Mouse (Mus musculus) lung, adult 18-20 months (tissue): ENCODE measurements around the gene Sebox.

ENCODE experiments used
- DNase-seq, 2 experiments: peaks; one replicate each; pipeline ENCODE4 v3.0.0; 2022; ENCODE audit warnings: mixed read lengths in 2 of 2

Gene Sebox

DNA sequence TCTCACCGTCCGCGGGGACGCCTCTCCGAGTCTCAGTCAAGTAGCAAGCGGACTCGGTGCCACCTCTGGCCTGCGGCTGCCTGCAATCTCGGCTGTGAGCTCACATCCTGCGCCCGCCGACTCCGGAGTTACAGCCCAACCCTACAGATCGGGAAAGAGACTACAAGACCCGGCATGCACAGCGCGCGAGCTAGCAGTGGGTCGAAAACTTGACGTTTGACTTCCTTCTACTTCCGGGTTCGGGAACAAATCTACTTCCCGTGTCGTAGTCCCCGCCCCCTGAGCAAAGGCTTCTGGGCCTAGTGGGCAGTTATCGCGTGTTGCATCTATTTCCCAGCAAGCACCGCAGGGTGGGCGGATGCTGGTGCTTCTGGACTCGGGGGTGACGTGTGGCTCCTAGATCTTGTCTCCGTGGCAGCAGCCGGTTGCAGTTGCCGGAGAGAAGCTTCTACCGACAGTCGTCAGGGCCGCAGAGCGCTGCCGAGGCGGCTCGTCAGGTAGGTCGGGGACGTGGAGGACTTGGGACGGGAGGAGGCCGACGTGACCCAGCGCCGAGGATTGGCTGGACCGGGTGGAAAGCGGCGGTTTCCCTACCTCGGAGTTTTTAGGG, 32.9 kb downstream of the Sebox start, which contains the start of the genes Tnfaip1 and Ift20:
TSS of gene Tnfaip1 (minus strand) at position 253 of the 610 bp plus-strand sequence.
TSS of gene Ift20 (plus strand) at position 282 of the 610 bp plus-strand sequence.
- peak; percentile 99 to 100 for DNase-seq

DNA sequence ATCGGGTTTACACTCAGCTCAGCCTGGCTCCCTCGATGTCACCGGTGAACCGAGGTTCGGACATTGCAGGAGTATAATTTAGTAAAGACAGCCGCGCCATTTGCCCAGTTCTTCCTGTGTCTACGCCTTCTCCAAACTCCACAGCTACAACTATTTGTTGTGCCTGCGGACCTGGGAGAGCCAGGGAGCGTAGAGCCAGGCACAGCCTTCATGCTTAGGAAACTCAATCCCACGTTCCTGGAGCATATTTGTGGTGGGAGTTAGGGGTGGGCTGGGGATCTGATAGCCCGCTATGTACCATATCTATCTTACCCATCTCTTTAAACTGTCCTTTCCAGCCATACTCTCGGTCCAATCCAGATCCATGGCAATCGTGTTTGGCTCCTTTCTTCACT, 33.4 kb downstream of the Sebox start:
- DNase-seq, result no peak

DNA sequence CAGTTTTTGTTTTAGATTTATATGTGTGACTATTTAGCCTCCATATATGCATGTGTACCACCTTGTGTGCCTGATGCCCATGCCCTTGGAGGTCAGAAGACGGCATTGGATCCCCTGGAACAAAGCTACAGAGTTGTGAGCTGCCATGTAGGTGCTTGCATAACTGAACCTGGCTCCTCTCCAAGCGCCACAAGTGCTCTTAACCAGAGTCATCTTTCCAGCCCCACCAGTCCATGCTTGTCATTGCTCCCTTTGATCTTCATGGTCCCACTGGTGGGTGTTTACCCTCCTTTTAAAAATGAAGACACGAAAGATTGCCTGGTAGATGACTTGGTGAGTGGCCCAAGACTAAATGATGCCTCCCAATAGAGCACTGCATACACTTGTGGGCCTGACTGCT, 37.1 kb downstream of the Sebox start:
- peak; percentile 68 to 73 for DNase-seq

DNA sequence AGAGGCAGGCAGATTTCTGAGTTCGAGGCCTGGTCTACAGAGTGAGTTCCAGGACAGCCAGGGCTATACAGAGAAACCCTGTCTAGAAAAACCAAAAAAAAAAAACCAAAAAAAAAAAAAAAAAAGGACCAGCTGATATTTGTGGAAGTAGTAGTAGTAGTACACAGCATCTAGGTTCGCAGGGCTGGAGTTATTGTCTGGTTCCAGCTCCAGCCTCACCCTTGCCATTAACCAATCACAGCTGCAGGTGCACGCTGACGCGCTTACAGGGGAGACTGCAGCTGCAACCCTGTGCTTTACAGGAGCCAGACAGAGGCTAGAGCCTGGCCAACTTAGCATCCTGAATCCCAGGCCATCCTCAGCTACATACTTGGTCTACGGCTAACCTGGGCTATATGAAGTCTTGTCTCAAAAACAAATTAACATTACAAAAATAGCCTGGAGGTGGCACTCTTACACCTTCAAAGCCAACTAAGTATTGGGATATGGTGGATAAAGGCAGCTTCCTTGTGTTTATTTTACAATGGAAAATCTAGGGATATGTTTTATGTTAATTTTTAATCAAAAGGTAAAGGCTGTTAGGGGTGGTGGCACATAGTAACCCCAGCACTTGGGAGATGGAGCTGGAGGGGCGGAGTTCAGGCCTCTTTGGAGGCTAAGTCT, 41.3 kb downstream of the Sebox start:
- DNase-seq, result no peak

DNA sequence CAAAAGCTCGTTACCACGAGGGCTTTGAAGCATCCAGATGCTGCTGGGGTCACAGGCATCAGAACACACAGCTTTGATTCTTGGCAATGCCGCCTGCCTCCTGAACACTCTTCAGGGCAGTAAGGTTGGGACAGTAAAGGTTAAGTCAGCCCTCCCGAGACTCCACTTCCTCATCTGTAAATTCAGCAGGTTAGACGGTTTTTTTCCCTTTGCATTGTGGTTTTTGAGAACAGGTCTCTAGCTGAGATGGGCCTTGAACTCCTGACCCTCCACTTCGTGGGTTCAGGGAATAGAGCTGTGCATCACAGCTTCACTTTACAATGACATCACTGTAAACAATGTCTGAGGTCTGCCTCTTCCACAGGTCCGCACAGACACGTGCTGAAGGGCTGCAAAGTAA, 41.9 kb downstream of the Sebox start:
- DNase-seq, result no peak

DNA sequence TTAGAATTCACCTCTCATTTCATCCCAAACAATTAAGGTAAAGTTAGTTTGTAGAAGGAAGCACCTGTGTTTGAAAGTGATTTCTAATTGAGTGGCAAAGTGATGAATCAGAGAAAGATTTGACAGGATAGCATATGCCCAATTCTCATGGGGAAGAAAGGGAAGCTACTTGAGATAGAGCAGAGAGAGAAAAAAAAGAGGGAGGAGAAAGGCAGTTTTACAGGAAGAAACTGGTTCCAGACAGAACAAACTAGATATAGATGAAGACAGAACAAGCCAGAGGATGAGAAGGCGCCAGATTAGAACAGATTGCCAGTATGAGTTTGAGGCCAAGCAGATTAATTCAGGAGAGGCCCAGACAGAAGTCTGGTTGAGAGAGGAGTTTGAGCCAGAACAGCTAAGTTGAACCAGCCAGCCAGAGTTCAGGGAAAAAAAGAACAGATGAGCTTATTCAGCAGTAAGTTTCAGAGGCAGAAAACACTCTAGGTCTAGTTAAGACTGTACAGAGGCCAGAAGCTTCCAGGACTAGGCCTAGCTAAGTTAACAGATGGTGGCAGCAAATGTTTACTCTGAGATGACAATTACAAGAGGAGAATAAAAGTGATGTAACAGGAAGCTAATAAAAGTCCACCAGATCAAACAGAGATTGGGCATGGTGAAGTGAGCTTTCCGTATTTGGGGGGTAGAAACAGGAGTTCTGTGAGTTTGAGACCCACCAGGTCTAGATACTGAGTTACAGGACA, 44.6 kb downstream of the Sebox start:
- DNase-seq, result no peak

DNA sequence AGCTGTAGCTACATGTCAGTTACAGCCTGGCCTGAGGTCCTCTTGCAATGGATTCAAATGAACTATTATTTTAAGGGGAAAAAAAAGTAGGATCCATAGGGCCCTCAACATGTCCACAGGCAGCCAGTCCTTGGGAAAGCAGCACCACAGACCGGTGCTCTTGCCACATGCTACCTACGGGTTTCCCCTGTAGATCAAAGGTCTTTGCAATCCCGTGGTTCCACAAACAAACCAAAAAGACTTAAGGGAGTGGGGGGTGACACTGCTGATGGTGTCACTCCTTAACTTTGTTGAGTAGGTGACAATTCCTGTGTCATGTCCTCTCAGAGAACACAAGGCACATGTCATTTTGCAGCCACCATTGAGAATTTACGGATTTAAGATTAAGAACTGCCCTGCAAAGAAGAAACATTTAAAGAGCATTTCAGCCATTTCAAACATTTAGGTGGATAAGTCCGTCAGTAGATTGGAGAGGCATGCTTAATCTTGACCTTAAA, 46.3 kb downstream of the Sebox start:
- no peak for DNase-seq

DNA sequence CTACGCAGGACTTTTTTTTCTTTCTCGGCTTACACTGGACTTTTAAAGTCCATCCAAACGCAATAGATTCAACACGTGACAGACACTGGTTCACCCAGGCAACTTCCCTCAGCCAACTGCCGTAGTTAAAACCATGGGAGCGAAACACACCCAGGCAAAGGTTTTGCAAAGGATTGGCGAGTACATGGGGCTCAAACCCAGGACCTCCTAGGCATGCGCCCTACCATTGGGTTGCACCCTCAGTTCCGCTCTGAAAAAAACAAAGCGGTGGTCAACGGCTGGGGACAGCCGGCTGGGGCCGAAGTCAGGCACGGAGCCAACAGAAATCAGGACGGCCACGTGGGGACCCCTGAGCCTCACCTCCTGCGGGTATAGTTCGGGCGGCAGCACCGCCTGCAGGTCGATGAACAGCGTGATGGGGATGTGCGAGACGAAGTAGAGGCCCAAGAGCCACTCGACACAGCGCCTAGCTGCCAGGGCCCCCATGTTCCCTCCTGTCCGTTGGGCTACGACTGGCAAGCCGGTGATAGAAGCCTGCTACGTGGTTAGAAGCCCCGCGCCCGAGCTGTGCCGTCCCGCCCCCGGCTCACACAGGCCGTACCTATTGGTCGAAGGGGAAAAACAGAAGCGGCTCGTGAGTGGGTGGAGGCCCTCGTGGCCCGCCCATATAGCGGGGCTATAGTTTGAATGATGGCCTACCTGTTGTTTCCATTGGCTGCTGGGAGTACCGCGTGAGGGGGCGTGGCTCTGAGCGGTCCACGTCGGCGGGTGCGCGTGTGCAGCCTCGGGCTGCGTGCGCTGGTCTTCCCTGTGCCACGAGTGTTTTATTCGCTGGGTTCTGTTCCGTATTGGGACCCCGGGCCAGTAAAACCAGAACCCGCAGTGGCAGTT, 47.2 kb downstream of the Sebox start, which contains the start of gene Tmem97:
TSS of gene Tmem97 (minus strand) at position 610 of the 891 bp plus-strand sequence.
- DNase-seq, result peak; percentile 97

DNA sequence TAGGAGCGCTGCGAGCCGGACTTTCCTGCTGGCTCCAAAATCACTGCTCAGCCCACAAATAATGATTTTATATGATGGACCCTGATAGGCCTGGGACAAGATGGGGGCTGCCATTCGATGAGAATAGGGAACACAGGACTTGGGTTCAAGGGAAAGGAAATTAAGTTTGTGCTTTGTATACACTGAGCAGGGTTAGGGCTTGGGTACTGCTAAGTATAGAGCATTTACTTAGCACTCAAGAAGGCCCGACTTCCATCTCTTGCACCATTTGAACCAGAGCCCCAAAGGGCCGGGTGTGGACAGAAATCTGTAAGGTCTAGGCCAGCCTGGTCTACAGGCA, 47.8 kb downstream of the Sebox start:
- no peak for DNase-seq
